Mouse (Mus musculus) cerebellum, adult 9-10 months (tissue): ENCODE results near the gene Fam72a.

Experiments used
- DNase-seq: peaks from one replicate; pipeline ENCODE4 v3.0.0; 2022

The Fam72a gene

DNA sequence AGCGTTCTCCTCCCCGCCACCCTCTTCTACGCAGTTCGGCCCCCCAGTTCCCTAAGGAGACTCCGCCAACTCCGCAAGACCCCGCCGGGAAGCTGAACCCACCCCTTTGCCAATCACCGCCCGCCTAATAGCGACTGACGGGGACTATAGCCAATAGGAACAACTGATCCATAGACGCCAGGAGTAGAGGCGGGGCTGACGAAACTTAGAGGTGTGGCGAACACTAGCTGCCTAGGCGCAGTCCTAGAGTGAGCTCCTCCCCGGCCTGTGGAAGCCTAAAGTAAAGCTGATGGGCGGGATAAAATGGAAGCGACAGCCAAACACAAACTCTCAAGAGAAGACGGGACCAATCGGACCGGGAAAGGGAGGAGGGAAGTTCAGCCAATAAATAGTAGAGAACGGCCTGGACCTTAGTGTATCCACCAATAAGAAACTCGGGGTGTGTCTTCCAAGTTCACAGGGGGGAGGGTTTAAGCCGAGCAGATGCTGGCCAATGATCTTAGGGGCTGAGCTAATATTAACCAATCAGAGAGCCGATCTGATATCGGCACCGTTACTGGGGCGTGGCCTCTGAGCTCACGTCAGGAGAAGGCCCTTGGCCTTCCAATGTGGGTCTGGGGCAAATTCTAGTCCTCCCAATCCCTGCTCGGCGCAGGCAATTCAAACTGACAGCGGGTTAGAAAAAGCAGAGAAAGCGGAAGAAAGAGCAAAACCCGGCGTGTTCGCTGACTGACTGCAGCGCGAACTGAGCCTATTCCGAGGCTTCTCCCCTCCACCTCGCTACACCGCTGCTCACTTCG lies at the start of gene Fam72a, which contains the start of gene Srgap2:
Fam72a (plus strand) TSS at position 623 of the 800 bp plus-strand sequence.
Srgap2 (minus strand) TSS at position 72 of the 800 bp plus-strand sequence.
- peak; percentile 100 for DNase-seq

DNA sequence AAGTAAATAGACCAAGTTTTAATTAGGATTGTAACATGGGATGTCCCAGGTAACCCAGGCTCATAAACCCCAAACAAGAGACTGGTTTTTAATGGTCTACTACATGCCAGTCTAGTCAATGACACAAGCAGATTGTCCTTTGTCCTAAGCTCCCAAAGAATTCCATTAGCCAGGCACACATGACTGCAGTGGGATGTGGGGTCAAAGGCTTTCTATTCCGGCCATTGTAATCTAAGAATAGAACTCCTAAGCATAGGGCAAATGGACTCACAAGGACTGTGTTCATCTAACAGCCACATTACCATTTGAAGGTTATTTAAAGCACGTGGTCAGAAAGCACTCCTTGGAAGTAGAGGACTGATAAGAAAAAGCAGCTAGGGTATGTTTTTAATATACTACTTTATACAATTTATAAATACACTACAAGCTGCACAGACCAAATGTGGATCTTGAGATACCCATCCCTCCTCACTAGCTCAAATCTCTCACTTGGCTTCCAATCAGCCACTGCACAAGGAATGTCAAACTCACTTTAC lies 48.9 kb upstream of the Fam72a start:
- no peak for DNase-seq

DNA sequence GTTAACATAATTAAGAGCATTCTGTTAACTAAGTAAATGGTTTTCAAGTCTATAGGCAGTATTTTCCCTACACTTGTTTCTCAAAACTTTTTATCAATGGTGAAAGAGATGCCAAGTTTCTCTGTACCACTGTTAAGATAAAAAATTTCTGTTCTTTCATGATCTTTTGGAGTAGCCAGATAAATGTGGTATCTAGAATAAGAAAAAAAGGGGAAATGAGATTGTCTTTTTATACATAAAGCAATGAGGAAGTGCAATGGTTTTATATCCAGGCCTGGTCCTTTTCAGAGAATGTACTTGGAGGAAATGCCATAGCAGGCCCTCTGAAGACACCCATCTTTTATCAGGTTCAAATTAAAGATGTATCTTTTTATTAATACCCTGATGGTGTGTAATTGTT lies 46.3 kb upstream of the Fam72a start:
- no peak for DNase-seq

DNA sequence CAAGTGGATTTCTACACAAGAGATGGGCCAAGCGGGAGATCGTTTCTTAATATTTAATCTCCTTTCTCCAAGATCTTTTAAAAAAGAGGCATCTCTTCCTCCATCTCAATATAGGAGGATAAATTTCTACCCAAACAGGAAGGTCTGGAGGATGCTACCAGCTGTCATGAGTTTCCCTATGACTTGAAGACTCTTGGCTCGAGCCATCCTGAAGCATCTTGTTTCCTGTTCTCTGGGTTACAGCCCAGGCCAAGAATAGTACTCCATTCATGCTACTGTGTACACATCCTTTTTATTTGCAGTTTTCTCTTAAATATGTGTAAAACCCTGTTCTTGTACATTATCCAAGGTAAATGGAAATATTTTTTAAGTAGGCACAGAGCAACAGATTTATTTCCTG lies 45.5 kb upstream of the Fam72a start:
- peak; percentile 59 for DNase-seq

DNA sequence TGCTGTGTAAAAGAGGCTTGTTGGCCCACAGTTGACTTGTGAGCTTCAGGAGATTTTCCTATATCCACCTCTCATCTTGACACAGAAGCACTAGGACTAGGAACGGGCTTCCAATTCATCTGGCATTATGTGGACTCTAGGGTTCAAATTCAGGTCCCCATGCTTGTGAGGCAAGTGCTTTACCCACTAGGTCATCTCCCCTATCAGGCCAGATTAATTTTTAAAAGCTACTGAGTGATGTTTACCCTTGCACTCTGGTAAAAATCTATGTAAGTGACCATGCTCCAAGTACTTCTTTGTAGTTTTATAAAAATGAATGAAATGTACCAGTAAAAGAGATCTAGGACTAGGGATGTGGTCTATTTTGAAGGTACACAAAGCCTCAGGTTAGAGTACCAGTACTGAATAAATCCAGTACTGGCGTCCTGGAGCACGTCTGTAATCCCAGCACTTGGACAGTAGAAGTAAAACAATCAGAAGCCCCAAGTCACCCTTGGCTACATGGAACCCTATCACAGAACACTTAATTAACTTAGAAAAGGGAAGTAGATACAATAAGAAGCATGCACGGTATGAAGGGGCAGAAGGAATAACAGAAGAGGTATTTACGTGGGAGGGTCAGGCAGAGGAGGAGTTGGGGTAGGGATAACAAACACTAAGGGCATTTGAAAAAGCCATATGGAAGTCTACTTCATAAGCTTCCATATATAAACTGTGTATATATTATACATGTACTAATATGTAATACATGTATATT lies 41.4 kb upstream of the Fam72a start:
- no peak for DNase-seq

DNA sequence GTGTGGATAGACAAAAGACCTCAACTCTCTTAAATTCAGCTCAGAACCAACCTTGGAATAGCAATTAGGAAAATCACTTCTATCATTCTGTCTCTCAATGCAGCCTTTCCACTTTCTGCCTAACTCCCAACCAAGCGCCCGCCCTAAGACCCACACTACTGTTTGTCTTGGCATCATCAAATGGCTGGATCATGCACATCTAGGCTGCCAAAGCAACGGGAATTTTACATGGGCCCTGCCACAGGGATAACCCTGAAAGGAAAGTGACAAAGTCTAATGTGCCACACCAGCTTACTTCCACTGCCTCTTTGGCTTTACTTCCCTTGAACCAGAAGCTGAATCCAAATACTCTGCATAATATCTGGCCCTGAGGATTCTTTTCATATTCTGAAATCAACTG lies 38.4 kb upstream of the Fam72a start:
- DNase-seq, result no peak

DNA sequence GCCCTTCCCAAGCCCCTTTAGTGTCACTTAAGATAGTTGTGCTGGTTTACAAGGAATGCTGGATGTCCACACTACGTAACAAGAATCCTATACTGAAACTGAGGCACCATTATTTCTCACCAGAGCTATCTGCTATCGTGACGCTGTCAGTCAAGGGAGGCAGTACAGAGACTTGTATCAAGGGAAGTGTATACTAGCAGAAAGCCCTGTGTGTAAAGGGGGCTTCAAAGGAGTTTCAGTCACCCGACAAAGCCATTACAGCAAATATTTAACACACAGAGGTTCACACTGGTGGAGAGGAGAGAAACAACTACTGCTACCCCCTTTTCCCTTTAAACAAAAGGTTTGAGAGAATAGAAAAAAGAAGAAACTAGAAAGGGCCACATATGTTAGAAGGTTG lies 36.1 kb upstream of the Fam72a start:
- DNase-seq, result no peak

DNA sequence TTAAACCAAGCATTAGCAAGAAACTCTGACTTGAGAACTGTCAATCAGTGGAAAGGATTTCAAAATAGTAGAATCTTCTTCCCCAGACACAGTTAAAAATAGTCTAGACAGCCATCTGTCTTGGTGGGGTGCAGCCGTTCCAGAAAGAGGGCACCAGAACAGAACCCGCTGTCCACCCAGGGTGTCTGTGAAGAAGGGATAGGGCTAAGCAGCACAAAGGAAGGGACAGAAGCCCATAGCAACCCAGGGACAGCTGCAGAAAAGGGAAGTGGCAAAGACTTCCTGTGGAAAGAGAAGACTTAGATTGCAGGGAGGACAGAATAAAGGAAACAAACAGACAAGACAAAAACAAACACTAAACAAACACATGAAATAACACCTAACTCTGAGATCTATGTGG lies 35.3 kb upstream of the Fam72a start:
- DNase-seq, result peak; percentile 52

DNA sequence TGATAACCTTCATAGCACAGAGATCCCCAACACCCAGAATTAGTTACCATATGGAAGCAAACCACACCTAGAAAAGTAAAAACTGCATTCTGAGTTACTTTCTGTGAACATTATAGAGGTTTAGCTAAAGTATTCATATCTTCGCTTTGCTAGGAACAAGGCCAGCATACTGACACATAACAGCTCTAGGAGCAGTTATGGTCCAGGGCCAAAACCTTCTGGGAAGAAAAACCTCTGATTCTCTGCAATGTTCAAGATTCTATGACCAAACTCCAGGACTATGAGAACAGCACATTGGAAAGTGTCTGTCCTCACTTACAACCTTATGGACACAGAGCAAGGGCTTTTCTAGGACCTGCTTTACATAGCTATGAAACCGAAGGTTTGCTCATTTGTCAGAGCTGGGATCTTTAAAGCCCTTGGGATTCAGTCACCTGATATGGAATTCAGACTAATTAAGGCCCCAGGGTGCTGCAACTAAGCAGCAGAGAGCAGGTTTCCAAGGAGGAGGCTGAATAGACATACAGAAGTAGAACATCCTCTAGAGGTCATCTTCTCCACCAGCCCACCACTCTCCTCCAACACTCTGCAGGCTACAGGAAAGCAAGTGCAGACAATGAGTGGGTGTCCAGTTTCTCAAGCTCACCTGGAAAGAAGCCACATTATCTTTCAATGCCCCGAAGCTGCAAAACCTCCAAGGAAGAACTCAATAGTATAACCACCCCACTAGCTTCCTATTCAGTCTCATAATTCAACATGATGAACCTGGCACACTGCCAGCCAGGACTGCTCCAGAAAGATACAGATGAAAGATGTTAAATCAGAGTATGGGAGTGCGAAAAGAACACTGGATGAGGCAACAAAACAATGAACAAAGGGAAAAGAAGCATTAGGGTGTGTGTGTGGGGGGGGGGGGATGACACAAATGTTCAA lies 33.5 kb upstream of the Fam72a start:
- DNase-seq, result peak; percentile 57

DNA sequence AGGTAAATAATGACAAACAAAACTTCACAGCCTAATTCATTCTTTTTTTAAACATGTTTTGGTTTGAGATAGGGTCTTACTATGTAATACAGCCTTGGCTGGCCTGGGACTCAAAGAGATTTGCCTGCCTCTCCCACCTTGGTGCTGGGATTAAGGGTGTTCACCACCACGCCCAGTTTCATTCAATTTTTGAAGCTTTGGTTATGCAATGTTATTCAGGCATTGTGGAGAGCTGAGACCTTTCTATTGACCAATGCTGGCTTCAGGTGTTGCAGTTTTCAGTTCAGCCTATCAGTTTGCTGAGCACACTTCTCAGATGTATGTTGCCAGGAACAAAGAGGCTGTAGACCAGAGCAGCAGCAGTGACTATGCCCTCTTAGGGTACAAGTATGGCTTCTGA lies 29.5 kb upstream of the Fam72a start:
- DNase-seq, result no peak

DNA sequence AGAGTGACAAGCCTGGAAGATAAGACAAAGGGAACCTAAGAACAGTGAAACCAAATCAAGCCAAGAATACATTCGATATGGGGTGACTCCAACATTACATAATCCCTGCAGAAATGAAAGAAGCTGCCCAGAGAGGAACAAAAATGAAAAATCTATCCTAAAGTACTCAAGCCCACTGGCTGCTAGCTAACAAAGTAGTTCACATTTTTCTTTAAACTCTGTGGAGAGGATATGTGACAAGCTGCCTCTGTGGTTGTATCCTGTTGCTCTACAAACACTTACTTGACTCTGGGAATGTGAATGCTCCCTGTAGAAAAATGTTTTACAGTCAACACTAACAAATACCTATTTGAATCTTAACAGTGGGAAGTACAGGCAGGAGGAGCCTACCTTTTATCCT lies 26.0 kb upstream of the Fam72a start:
- DNase-seq, result no peak

DNA sequence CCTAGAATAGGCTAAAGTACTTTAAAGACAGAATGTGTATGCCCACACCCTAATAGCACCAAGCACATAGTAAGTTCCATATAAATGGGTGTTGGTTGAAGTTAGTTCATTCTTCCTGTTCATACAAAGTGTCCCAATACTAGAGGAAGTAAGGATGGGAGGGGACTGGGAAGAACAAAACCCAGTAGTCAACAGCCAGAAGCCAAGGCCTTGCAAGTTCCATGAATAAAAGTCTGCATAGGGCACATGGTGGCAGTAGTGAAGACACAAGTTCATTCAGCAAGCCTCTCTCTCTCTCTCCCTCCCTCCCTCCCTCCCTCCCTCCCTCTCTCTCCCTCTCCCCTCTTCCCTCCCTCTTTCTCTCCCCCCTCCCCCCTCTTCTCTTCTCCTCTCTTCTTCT lies 16.6 kb upstream of the Fam72a start:
- no peak for DNase-seq

DNA sequence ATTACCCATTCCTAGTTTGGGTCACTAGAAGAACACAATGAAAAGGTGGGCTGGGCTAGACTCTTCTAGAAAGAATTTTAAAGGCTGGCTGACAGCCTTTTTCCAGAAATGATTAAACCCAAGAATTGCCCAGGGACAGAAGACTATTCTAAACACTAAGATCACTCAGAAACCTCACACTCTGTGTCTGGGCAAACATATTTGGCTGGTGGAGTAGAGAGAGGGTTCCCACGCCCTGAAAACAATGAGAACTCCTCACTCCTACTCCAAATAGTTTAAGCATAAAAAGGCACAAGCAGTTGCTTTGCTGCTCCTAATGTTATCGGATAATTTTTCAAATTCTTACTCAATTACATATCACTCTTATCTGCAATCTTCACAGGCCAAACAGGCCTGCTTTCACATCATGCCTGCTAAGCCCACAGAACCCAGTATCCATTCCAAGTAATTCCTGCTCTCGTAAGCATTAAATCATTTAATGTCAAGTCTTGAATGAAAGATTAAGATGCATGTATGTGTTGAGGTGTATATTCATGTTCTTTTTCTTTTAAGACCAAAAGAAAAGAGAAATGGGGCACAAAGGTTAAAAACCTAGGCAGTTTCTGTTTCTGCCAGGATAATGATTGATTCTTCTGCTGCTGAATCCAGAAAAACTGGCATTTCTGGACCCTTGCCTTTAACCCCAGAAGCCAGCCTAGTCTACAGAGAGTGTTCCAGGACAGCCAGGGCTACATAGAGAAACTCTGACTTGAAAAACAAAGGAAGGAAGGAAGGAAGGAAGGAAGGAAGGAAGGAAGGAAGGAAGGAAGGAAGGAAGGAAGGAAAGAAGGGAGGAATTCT lies 15.8 kb upstream of the Fam72a start:
- no peak for DNase-seq

DNA sequence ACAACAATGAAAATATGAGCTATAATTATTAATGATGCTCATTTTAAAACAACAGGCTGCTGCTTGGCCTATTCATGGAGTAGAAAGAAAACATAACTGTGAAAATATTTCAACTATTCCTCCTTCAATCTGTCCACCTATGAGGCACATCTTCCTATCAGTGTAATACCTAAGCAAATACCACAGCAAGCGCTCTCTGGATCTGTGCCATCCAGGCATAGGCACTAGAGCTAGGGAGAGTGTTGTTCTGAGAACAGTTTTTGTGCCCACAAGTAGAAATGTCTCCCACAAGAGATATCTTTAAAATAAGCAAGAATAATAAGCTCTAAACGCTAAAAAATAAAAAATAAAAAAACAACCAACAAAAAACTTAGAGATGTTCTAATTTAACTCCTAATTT lies 14.6 kb upstream of the Fam72a start:
- peak; percentile 52 for DNase-seq

DNA sequence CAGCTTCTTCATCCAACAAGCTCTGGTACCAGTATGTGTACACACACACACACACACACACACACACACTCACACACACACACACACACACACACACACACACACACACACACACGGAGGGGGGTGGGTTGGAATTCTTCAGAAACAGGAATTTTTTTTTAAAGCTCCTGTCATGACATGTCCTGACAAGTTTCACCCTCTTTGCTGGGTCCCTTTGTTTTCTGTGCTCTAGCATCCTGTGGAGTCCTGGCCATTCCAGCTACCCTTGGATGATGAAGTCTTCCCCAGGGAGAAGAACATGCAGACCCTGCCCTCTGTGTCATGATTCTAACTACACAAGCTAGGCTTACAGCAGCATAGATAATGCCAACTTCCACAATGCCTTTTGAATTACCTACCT lies 13.5 kb upstream of the Fam72a start:
- no peak for DNase-seq

DNA sequence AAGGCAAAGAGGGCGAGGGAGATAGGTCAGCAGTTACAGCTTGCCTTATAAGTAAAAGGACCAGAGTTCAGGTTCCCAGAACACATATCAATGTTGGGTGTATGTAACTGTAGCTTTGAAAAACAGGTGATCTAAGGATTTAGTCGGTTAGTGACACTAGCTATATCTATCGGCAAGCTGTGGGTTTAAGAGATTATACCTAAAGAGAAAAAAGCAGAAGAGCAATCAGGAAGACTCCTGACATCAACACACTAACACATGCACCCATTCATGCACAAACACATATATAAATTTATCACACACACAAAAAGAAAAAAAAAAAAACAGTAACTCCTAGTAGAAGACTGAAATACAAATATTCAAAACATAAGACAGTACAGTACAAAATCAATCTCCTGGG lies 11.1 kb upstream of the Fam72a start:
- no peak for DNase-seq

DNA sequence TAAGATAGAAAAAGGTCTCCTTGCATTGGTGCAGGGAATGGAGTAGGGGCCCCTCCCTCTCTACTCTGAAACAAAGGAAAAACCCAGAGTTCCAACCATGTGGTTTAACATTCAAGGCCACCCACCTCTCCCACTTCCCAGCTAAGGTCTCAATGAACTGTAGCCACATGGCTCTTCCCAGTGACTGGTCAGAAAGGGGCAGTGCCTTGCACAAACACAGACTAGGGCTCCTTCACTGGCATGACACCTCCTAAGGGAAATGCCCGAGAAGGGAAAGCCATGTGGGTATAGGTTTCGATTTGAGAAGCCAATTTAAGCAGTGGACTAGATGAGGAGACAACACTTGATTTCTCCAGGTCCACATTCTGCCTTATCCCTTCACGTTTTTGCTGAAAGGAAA lies 3.9 kb upstream of the Fam72a start:
- DNase-seq, result peak; percentile 46

DNA sequence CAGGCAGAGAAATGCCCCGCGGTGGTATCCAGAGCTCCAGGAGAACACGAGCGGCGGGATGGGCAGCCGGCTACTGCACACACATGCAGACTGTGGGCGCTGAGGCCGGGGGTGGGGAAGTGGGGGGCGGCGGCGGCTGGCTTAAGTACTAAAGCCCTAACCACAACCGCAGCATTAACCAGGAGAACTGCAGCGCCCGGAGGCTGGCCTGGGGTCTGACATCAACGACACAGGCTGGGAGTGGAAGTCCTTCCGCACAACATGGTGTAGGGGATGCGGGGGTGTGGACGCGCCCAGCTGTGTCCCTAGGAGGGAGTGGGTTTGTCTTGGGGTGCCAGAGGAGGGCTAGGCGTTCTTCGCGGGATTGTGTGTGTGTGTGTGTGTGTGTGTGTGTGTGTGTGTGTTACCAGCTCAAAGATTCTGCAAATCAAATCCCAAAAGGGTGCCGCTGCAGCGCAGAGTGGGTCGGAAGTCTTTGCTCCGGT lies 2.6 kb upstream of the Fam72a start:
- peak; percentile 66 for DNase-seq

DNA sequence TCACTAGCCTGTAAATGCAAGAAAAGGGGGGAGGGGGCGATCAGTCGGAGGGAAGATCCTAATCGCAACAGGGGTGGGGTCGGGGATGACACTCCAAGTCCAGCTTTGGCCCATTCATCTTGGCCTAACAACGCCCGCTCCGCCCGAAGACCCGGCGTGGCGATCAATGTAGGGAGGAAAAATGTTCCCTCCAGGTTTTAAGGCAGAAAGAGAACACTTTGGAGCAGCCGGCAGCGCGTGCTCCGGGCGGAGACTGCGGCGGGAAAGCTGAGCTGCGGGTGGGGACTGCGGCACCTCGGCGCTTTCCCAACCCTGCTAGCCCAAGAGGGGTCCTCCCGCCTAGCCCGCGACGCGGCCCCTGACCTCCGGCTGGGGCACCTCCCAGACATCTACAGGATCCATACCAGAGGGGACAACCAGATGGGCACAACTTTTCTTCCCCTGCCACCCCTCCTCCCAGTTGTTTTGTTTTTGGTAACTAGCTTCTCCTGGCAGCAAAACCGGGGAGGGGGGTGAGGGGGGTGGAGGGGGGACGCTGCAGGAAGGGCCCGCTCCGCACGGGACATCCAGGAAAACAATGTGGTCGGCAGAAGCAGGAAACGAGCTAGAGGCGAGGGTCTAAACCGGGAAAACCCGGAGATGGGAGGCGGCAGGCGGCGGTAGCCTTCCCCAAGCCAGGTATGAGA lies 2.0 kb upstream of the Fam72a start:
- peak; percentile 64 for DNase-seq

DNA sequence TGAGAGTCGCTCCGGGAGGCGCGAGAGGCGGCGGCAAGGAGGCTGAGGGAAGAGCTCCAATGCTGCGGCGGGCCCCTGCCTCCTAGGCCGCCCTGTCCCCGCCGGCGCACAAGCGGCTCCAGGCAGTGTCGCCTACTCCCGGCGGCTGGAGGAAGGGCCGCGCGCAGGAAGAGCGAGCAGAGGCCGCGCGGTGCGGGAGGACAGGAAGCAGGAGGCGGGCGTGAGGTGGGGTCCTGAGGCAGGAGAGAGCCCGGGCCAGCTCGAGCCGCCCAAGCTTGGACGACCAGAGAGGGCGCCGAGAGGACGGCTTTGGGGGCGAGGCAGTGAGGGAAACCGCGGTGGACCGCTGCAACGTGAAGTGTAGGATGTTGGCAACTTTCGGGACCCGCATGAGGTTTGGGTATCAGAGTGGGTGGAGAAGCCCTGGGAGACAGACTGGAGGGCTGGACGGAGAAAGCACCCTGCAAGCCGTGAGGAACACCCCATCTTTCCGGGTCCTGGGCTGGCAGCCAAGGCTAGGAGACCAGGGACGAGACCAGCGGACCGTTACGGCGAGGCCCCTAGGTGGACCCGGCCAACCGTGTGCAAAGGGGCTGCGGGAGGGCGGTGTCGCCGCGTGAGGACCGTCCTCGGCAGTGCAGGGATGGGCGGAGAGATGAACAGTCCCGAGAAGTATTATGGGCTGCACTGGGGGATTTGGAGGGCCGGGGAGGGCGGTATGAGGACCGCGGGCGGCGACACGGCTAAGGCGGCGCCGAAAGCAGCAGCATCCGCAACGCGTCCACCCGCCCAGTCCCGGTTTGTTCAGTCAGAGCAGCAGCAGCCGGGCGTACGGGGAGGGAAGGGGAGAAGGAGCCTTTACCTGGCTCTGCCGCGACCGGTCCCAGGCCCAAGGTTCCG lies 1.1 kb upstream of the Fam72a start:
- peak; percentile 84 for DNase-seq
